Mouse (Mus musculus) embryonic facial prominence, embryonic 15.5 days (tissue): ENCODE results near the gene Cecr2. TPM values are rescaled to one million over a fixed set of nuclear protein-coding genes. Genes with fewer than 3 reads are reported as not detected.

Experiments
- ATAC-seq: fragments of 200-750 bp; cut with Nextera tagmentation; 2 replicates; pipeline ENCODE4 v1.8.0; 2017; ENCODE audit warnings: low read depth, moderate TSS enrichment; ENCODE audit not compliant: insufficient number of reproducible peaks, low FRiP score, low TSS enrichment
- H3K27ac ChIP-seq: fragments of 300-500 bp; sonication (generic); replicated peaks from 2 replicates; pipeline ENCODE4 v1.5.1; 2015; ENCODE audit warnings: mild to moderate bottlenecking, inconsistent platforms
- H3K27me3 ChIP-seq: fragments of 300-500 bp; sonication (generic); 2 replicates; pipeline ENCODE4 v1.6.1; 2015; ENCODE audit warnings: inconsistent platforms
- H3K36me3 ChIP-seq: fragments of 300-500 bp; sonication (generic); 2 replicates; pipeline ENCODE4 v1.6.1; 2015; ENCODE audit warnings: mild to moderate bottlenecking, inconsistent platforms
- H3K4me1 ChIP-seq: fragments of 300-500 bp; sonication (generic); 2 replicates; pipeline ENCODE4 v1.6.1; 2015; ENCODE audit warnings: inconsistent platforms
- H3K4me2 ChIP-seq: fragments of 300-500 bp; sonication (generic); replicated peaks from 2 replicates; pipeline ENCODE4 v1.6.1; 2015; ENCODE audit warnings: mild to moderate bottlenecking, inconsistent platforms
- H3K4me3 ChIP-seq: fragments of 300-500 bp; sonication (generic); replicated peaks from 2 replicates; pipeline ENCODE4 v1.5.1; 2015; ENCODE audit warnings: mild to moderate bottlenecking, inconsistent platforms
- H3K9ac ChIP-seq: fragments of 300-500 bp; sonication (generic); 2 replicates; pipeline ENCODE4 v1.6.1; 2015; ENCODE audit warnings: inconsistent platforms
- H3K9me3 ChIP-seq: fragments of 300-500 bp; sonication (generic); replicated peaks from 2 replicates; pipeline ENCODE4 v1.6.1; 2016; ENCODE audit warnings: inconsistent platforms
- WGBS: fragments of 180-500 bp; shearing (Covaris S2); methylation state at CpG from one replicate; pipeline ENCODE4 v1.1.7; 2015; 5-methylcytosine and 5-hydroxymethylcytosine counted together
- polyA plus RNA-seq: library from polyadenylated mRNA; unstranded; fragments of >200 nt; fragmentation: Nextera tagmentation; extraction: Ambion mirVana; gene quantifications from 2 replicates; pipeline ENCODE4 v1.2.1, GENCODE M21; 2015

The Cecr2 gene
- polyA plus RNA-seq, 1 experiment from 2014 or later, result 3.4 TPM

- WGBS, result 83% methylated on average over 4 of the region's 4 CpGs
- no peak overlapping the region for H3K4me3 ChIP-seq
- no peaks in the 10 kb centered on the region for H3K36me3 ChIP-seq
- no peaks in the 10 kb centered on the region for H3K4me1 ChIP-seq
- no peak overlapping the region for H3K9ac ChIP-seq
- H3K27ac ChIP-seq, result no peak overlapping the region
- no peak overlapping the region for H3K4me2 ChIP-seq
- no peaks in the 10 kb centered on the region for H3K27me3 ChIP-seq
- H3K9me3 ChIP-seq, result no peaks in the 10 kb centered on the region
- no peak for ATAC-seq
Observed at GRCm38 (mm10) chr6:120674881-120675280, 8.7 kb downstream of the Cecr2 start.

GRCm38 (mm10) chr6:120675979-120676378 is 9.8 kb downstream of the Cecr2 start:
- 61% methylated on average over 2 of the region's 2 CpGs for WGBS
- ATAC-seq, result no peak
- no peaks in the 10 kb centered on the region for H3K9me3 ChIP-seq
- no peak overlapping the region for H3K27ac ChIP-seq
- H3K4me3 ChIP-seq, result no peak overlapping the region
- H3K9ac ChIP-seq, result no peak overlapping the region
- H3K4me1 ChIP-seq, result no peaks in the 10 kb centered on the region
- H3K4me2 ChIP-seq, result no peak overlapping the region
- H3K36me3 ChIP-seq, result no peaks in the 10 kb centered on the region
- no peaks in the 10 kb centered on the region for H3K27me3 ChIP-seq

GRCm38 (mm10) chr6:120683351-120683750 is 17.2 kb downstream of the Cecr2 start:
- Histone ChIP-seq H3K9ac (no peak overlapping the region), H3K36me3 (no peaks in the 10 kb centered on the region), H3K27me3 (no peaks in the 10 kb centered on the region), H3K4me2 (no peak overlapping the region), H3K9me3 (no peaks in the 10 kb centered on the region), H3K4me1 (no peaks in the 10 kb centered on the region), H3K4me3 (no peak overlapping the region), H3K27ac (no peak overlapping the region)
- 89% methylated on average over 2 of the region's 2 CpGs for WGBS
- ATAC-seq, result no peak

GRCm38 (mm10) chr6:120684750-120685149 is 18.6 kb downstream of the Cecr2 start:
- Histone ChIP-seq H3K4me1 (no peaks in the 10 kb centered on the region), H3K4me3 (no peak overlapping the region), H3K4me2 (no peak overlapping the region), H3K36me3 (no peaks in the 10 kb centered on the region), H3K9me3 (no peaks in the 10 kb centered on the region), H3K9ac (no peak overlapping the region), H3K27me3 (no peaks in the 10 kb centered on the region), H3K27ac (no peak overlapping the region)
- WGBS, result 86% methylated on average over 3 of the region's 3 CpGs
- no peak for ATAC-seq

GRCm38 (mm10) chr6:120686872-120687650 is 20.9 kb downstream of the Cecr2 start:
- Histone ChIP-seq H3K4me2 (no peak overlapping the region), H3K4me3 (no peak overlapping the region), H3K9ac (no peak overlapping the region), H3K27me3 (no peaks in the 10 kb centered on the region), H3K4me1 (no peaks in the 10 kb centered on the region), H3K9me3 (no peaks in the 10 kb centered on the region), H3K36me3 (no peaks in the 10 kb centered on the region), H3K27ac (no peak overlapping the region)
- ATAC-seq, result no peak
- 84% methylated on average over 5 of the region's 5 CpGs for WGBS

GRCm38 (mm10) chr6:120700221-120700620 is 34.1 kb downstream of the Cecr2 start:
- 28% methylated on average over 4 of the region's 4 CpGs for WGBS
- Histone ChIP-seq H3K36me3 (no peaks in the 10 kb centered on the region), H3K9ac (no peak overlapping the region), H3K27me3 (no peaks in the 10 kb centered on the region), H3K4me2 (no peak overlapping the region), H3K4me1 (no peaks in the 10 kb centered on the region), H3K27ac (no peak overlapping the region), H3K9me3 (no peaks in the 10 kb centered on the region), H3K4me3 (no peak overlapping the region)
- no peak for ATAC-seq

- Histone ChIP-seq H3K4me2 (no peak overlapping the region), H3K4me1 (no peaks in the 10 kb centered on the region), H3K4me3 (no peak overlapping the region), H3K9ac (no peak overlapping the region), H3K9me3 (no peaks in the 10 kb centered on the region), H3K27ac (no peak overlapping the region), H3K36me3 (no peaks in the 10 kb centered on the region), H3K27me3 (no peaks in the 10 kb centered on the region)
- no peak for ATAC-seq
Observed at GRCm38 (mm10) chr6:120704376-120704775, 38.2 kb downstream of the Cecr2 start.

GRCm38 (mm10) chr6:120708759-120709158 is 42.6 kb downstream of the Cecr2 start:
- no peak for ATAC-seq
- H3K4me2 ChIP-seq, result no peak overlapping the region
- no peak overlapping the region for H3K4me3 ChIP-seq
- H3K9ac ChIP-seq, result no peak overlapping the region
- no peaks in the 10 kb centered on the region for H3K36me3 ChIP-seq
- H3K9me3 ChIP-seq, result no peaks in the 10 kb centered on the region
- no peaks in the 10 kb centered on the region for H3K27me3 ChIP-seq
- WGBS, result 46% methylated on average over 1 of the region's 1 CpGs
- no peaks in the 10 kb centered on the region for H3K4me1 ChIP-seq
- H3K27ac ChIP-seq, result no peak overlapping the region

GRCm38 (mm10) chr6:120714806-120715205 is 48.6 kb downstream of the Cecr2 start:
- H3K4me3 ChIP-seq, result no peak overlapping the region
- ATAC-seq, result no peak
- H3K9me3 ChIP-seq, result no peaks in the 10 kb centered on the region
- no peak overlapping the region for H3K27ac ChIP-seq
- H3K36me3 ChIP-seq, result no peaks in the 10 kb centered on the region
- H3K27me3 ChIP-seq, result no peaks in the 10 kb centered on the region
- no peak overlapping the region for H3K9ac ChIP-seq
- H3K4me2 ChIP-seq, result no peak overlapping the region
- 0 out of 2 replicates have a peak, but pooled peaks cover 8% of the 10 kb centered on the region for H3K4me1 ChIP-seq
- WGBS, result 70% methylated on average over 3 of the region's 3 CpGs

GRCm38 (mm10) chr6:120715227-120715626 is 49.1 kb downstream of the Cecr2 start:
- Histone ChIP-seq H3K4me1 (0 out of 2 replicates have a peak, but pooled peaks cover 8% of the 10 kb centered on the region), H3K27ac (no peak overlapping the region), H3K4me3 (no peak overlapping the region), H3K4me2 (no peak overlapping the region), H3K9me3 (no peaks in the 10 kb centered on the region), H3K36me3 (no peaks in the 10 kb centered on the region), H3K27me3 (no peaks in the 10 kb centered on the region), H3K9ac (no peak overlapping the region)
- 66% methylated on average over 5 of the region's 5 CpGs for WGBS
- no peak for ATAC-seq

- no peak overlapping the region for H3K9ac ChIP-seq
- no peak for ATAC-seq
- H3K9me3 ChIP-seq, result no peaks in the 10 kb centered on the region
- H3K4me2 ChIP-seq, result no peak overlapping the region
- no peaks in the 10 kb centered on the region for H3K27me3 ChIP-seq
- H3K4me1 ChIP-seq, result 0 out of 2 replicates have a peak, but pooled peaks cover 8% of the 10 kb centered on the region
- no peaks in the 10 kb centered on the region for H3K36me3 ChIP-seq
- H3K4me3 ChIP-seq, result no peak overlapping the region
- no peak overlapping the region; the same call in 1 of the 2 replicates for H3K27ac ChIP-seq
Observed at GRCm38 (mm10) chr6:120715851-120716250, 49.7 kb downstream of the Cecr2 start.

- no peak overlapping the region for H3K4me3 ChIP-seq
- ATAC-seq, result no peak
- WGBS, result 5% methylated on average over 4 of the region's 4 CpGs
- no peak overlapping the region for H3K27ac ChIP-seq
- no peak overlapping the region for H3K4me2 ChIP-seq
- no peaks in the 10 kb centered on the region for H3K36me3 ChIP-seq
- H3K9ac ChIP-seq, result no peak overlapping the region
- H3K27me3 ChIP-seq, result no peaks in the 10 kb centered on the region
- H3K9me3 ChIP-seq, result no peaks in the 10 kb centered on the region
- 0 out of 2 replicates have a peak, but pooled peaks cover 8% of the 10 kb centered on the region for H3K4me1 ChIP-seq
Observed at GRCm38 (mm10) chr6:120716531-120716984, 50.4 kb downstream of the Cecr2 start.
